Mouse (Mus musculus): Measurements from ENCODE around the gene Btg1-ps2. TPM values are rescaled to one million over a fixed set of nuclear protein-coding genes. Genes with fewer than 3 reads are reported as not detected.
"Not testable (repeated sequence)": the region's sequence is repeated elsewhere in the genome, so short reads cannot be mapped to it uniquely, and the experiment has no call there.

The Btg1-ps2 gene
- not detected in 2 replicates for polyA plus RNA-seq (2016; fragmentation: Nextera tagmentation; extraction: Ambion mirVana)

DNA sequence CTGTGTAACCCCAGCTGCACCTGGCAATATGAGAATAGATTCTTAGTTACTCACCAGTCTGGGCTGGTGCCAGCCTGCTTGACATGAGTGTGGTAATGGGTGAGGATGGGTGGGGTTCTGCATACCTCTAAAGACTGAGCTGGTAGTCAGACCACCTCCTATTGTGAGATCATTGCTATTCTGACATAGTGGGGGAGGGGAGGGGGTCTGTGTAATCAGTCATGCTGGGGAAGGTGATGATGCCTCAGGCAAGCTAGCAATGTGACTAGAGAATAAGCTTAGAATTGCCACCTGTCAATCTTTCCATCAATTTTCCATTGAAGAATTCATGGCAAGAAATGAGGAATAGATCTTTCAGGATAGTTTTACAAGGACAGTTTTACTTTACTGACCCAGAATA lies at the start of gene Btg1-ps2:
Gene Btg1-ps2 (minus strand): TSS at position 101 of the 400 bp plus-strand sequence.
- H3K4me2 ChIP-seq (replicated peaks); H3K4me3 ChIP-seq; H3K9me3 ChIP-seq; ATAC-seq (ENCODE audit: low FRiP score, low read depth); H3K4me1 ChIP-seq; H3K9ac ChIP-seq; H3K27ac ChIP-seq; H3K36me3 ChIP-seq; H3K27me3 ChIP-seq (replicated peaks): not testable (repeated sequence)

DNA sequence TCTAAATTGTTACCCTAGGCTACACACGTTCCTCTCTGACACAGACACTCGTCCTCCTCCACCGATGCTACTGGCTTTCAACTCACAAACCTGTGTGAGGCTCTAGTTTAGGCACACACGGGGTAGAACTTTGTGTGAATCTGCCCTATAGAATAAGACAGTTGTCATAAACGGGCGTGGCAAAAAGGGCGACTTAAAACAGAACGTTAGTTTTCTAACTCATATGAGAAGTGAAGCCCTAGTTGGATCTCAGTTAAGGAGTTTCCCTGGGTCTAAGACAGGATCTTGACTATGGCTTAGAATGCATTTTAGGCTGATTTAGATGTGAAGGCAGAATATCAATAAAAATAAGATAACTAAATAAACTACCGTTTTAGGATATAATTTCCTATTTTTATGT lies 42.1 kb upstream of the Btg1-ps2 start, which contains the start of gene Rhox11:
Gene Rhox11 (minus strand): TSS at position 101 of the 400 bp plus-strand sequence.
- no peak within 1 kb of the TSS for H3K4me3 ChIP-seq
- 86% methylated on average over 9 of the region's 9 CpGs for WGBS
- H3K4me2 ChIP-seq (replicated peaks): no peak within 1 kb of the TSS
- no peaks in the 10 kb centered on the region for H3K27me3 ChIP-seq (replicated peaks)
- H3K4me1 ChIP-seq: no peaks in the 10 kb centered on the region
- H3K27ac ChIP-seq: no peak within 1 kb of the TSS
- H3K36me3 ChIP-seq: no peaks in the 10 kb centered on the region
- H3K9ac ChIP-seq: no peak within 1 kb of the TSS
- H3K9me3 ChIP-seq: no peaks in the 10 kb centered on the region
- no peak for ATAC-seq (ENCODE audit: low FRiP score, low read depth)

DNA sequence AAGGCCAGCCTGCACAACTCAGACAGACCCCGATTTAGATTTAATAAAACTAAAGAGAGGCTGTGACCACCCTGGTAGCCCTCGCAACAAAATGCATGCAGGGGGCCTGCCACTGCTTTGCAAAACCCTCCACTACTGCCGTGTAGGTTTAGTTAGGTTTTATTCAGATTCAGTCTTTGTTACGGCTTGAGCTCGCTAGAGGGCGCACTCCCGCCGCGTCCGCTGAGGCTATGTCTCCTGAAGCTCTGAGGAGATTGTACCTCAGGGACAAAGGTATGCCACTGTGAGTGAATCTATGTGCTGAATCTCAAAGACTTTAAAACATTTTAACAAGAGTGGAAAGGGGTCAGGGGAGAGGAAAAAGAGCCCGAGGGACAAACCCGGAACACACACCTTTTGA lies 41.3 kb upstream of the Btg1-ps2 start:
- ATAC-seq (ENCODE audit: low FRiP score, low read depth): no peak
- no peaks in the 10 kb centered on the region for H3K4me1 ChIP-seq
- H3K4me2 ChIP-seq (replicated peaks): no peak overlapping the region
- H3K36me3 ChIP-seq: no peaks in the 10 kb centered on the region
- no peaks in the 10 kb centered on the region for H3K27me3 ChIP-seq (replicated peaks)
- no peak overlapping the region for H3K27ac ChIP-seq
- H3K9me3 ChIP-seq: no peaks in the 10 kb centered on the region
- H3K4me3 ChIP-seq: no peak overlapping the region
- no peak overlapping the region for H3K9ac ChIP-seq
- 19% methylated on average over 12 of the region's 12 CpGs for WGBS

DNA sequence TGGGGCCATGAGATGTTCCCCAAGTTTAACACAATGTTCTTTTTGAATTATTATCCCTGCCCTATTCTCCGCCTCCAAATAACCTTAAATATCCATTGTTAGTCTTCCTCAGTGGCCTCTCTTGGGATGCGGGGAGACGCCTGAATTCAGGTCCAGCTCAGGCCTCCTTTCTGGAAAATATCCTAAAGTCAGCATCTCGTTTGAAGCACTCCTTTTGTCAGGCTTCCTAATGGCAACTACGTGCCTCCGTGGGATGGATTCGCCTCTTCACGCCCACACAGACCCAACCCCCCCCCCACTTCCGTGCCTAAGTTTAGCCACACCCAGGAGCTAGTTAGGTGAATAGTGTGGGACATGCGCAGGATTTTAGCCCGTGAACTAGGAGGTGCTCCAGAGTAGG lies 23.3 kb upstream of the Btg1-ps2 start, which contains the start of gene Rhox10:
Gene Rhox10 (plus strand): TSS at position 301 of the 400 bp plus-strand sequence.
- H3K27me3 ChIP-seq (replicated peaks): no peaks in the 10 kb centered on the region
- no peaks in the 10 kb centered on the region for H3K4me1 ChIP-seq
- 84% methylated on average over 11 of the region's 11 CpGs for WGBS
- H3K27ac ChIP-seq: no peak within 1 kb of the TSS
- no peak within 1 kb of the TSS for H3K4me2 ChIP-seq (replicated peaks)
- no peaks in the 10 kb centered on the region for H3K9me3 ChIP-seq
- ATAC-seq (ENCODE audit: low FRiP score, low read depth): no peak
- no peak within 1 kb of the TSS for H3K4me3 ChIP-seq
- H3K9ac ChIP-seq: no peak within 1 kb of the TSS
- H3K36me3 ChIP-seq: no peaks in the 10 kb centered on the region

DNA sequence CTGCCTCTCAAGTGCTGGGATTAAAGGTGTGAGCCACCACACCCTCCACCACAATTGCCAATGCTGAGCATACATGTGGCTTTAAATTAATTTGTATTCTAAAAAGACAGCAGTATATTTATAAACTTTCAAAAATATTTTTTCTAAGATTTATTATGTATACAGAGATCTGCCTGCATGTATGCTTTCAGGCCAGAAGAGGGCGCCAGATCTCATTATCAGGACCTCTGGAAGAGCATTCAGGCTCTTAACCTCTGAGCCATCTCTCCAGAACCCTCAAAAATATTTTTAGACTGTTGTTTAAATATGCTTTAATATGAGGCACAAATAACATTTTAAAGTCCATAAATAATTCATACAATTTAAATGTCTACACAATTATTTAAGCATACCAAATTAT lies 18.6 kb upstream of the Btg1-ps2 start:
- Histone ChIP-seq H3K27me3 (replicated peaks) (no peaks in the 10 kb centered on the region), H3K36me3 (no peaks in the 10 kb centered on the region), H3K4me3 (no peak overlapping the region), H3K4me2 (replicated peaks) (no peak overlapping the region), H3K9me3 (no peaks in the 10 kb centered on the region), H3K27ac (no peak overlapping the region), H3K4me1 (no peaks in the 10 kb centered on the region), H3K9ac (no peak overlapping the region)
- ATAC-seq (ENCODE audit: low FRiP score, low read depth): no peak
- WGBS: 0% methylated on average over 1 of the region's 1 CpGs

DNA sequence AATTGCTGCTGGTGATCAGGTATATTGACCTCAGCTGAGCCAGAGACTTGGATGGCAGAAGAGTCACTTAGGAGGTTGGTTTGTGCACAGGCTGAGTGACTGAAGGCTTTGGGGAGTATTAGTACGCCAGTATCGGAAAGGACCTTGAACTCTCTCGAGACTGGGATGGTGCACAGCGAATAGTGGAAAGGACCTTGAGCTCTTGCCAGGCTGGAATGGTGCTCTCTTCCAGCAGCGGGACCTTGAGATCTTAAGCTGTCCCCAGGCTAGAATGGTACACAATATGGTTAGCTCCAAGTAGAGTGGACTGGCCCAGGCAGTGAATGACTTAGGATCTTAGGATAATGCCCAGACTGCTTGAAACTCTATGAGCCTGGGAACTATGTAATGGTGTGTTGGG lies 3.2 kb downstream of the Btg1-ps2 start:
- H3K4me1 ChIP-seq: no peaks in the 10 kb centered on the region
- H3K36me3 ChIP-seq: no peaks in the 10 kb centered on the region
- 92% methylated on average over 5 of the region's 5 CpGs for WGBS
- no peaks in the 10 kb centered on the region for H3K9me3 ChIP-seq
- no peak overlapping the region for H3K27ac ChIP-seq
- no peak overlapping the region for H3K4me3 ChIP-seq
- no peak overlapping the region for H3K4me2 ChIP-seq (replicated peaks)
- no peak overlapping the region for H3K9ac ChIP-seq
- ATAC-seq (ENCODE audit: low FRiP score, low read depth): no peak
- no peaks in the 10 kb centered on the region for H3K27me3 ChIP-seq (replicated peaks)

DNA sequence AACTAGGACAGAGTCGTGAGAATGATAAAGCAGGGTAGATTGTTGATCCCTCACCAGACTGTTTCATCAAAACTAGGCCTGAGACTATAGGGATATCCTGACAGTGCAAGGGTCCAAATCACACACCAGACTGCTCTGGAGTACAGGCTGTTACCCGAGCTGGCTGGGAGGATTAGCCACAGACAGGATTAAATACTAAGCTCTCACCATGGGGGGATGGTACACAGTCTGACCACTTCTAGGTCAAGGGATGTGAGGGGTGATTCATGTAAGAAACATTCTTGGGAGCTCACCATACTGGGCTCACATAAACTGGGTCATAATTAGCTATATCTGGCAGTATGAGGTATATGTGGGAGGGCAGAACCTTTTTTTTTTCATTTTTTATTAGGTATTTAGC lies 9.1 kb downstream of the Btg1-ps2 start:
- Histone ChIP-seq H3K27me3 (replicated peaks) (no peaks in the 10 kb centered on the region), H3K4me3 (no peak overlapping the region), H3K4me2 (replicated peaks) (no peak overlapping the region), H3K9ac (no peak overlapping the region), H3K36me3 (no peaks in the 10 kb centered on the region), H3K4me1 (no peaks in the 10 kb centered on the region), H3K27ac (no peak overlapping the region), H3K9me3 (no peaks in the 10 kb centered on the region)
- 67% methylated on average over 2 of the region's 2 CpGs for WGBS
- no peak for ATAC-seq (ENCODE audit: low FRiP score, low read depth)

DNA sequence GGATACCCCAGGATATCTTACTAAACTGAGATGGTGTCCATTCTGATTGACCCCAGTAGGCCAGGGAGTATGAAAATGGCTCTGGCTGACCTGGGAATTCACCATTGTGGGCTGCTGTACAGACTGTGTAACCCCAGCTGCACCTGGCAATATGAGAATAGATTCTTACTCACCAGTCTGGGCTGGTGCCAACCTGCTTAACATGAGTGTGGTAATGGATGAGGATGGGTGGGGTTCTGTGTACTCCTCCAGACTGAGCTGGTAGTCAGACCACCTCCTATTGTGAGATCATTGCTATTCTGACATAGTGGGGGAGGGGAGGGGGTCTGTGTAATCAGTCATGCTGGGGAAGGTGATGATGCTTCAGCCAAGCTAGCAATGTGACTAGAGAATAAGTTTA lies 24.3 kb downstream of the Btg1-ps2 start, which contains the start of gene Btg1-ps1:
Gene Btg1-ps1 (minus strand): TSS at position 219 of the 400 bp plus-strand sequence.
- not testable (repeated sequence) for ATAC-seq (ENCODE audit: low FRiP score, low read depth); H3K9ac ChIP-seq; H3K4me3 ChIP-seq; H3K4me1 ChIP-seq; H3K9me3 ChIP-seq; H3K4me2 ChIP-seq (replicated peaks); H3K27me3 ChIP-seq (replicated peaks); H3K36me3 ChIP-seq; H3K27ac ChIP-seq

DNA sequence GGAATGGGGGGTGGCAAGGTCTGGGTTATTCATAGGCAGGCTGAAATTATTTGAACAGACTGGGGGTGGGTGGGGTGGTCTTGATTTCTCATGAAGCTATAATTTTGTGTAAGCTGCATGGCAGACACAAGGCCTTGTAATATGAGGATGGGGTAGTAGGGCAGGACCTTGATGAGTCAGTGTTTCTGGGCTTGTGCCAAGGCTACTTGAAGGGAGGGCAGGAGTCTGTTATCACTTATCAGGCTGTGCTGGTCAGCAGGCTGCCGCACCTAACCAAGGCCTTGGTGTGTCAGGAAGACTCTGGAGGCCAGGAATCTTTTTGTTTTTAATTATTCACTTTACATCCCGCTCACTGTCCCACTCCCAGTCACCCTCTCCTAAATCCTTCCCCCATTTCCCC lies 34.2 kb downstream of the Btg1-ps2 start:
- H3K4me3 ChIP-seq: no peak overlapping the region
- WGBS: 76% methylated on average over 2 of the region's 2 CpGs
- no peaks in the 10 kb centered on the region for H3K36me3 ChIP-seq
- ATAC-seq (ENCODE audit: low FRiP score, low read depth): no peak
- no peaks in the 10 kb centered on the region for H3K27me3 ChIP-seq (replicated peaks)
- H3K4me1 ChIP-seq: no peaks in the 10 kb centered on the region
- no peak overlapping the region for H3K4me2 ChIP-seq (replicated peaks)
- H3K27ac ChIP-seq: no peak overlapping the region
- H3K9me3 ChIP-seq: no peaks in the 10 kb centered on the region
- H3K9ac ChIP-seq: no peak overlapping the region

Other genes with a start within 250 kb of the Btg1-ps2 start
- gene Rhox5, start 238.3 kb downstream of the Btg1-ps2 start, polyA plus RNA-seq (2016; fragmentation: Nextera tagmentation; extraction: Ambion mirVana): 0.84 and 1.1 TPM in 2 replicates
- not detected in 2 replicates for gene Rhox6, start 216.2 kb downstream of the Btg1-ps2 start, polyA plus RNA-seq (2016; fragmentation: Nextera tagmentation; extraction: Ambion mirVana)
- not detected in 2 replicates for gene Rhox7a, start 211.4 kb downstream of the Btg1-ps2 start, polyA plus RNA-seq (2016; fragmentation: Nextera tagmentation; extraction: Ambion mirVana)
- not detected in 2 replicates for gene Rhox8, start 164.2 kb downstream of the Btg1-ps2 start, polyA plus RNA-seq (2016; fragmentation: Nextera tagmentation; extraction: Ambion mirVana)
- gene Rhox7b, start 145.9 kb downstream of the Btg1-ps2 start, polyA plus RNA-seq (2016; fragmentation: Nextera tagmentation; extraction: Ambion mirVana): not detected in 2 replicates
- not detected in 2 replicates for gene Rhox9, start 141.3 kb downstream of the Btg1-ps2 start, polyA plus RNA-seq (2016; fragmentation: Nextera tagmentation; extraction: Ambion mirVana)
- gene Btg1-ps1, start 24.3 kb downstream of the Btg1-ps2 start, polyA plus RNA-seq (2016; fragmentation: Nextera tagmentation; extraction: Ambion mirVana): not detected in 2 replicates
- not detected in 2 replicates for gene Rhox10, start 23.4 kb upstream of the Btg1-ps2 start, polyA plus RNA-seq (2016; fragmentation: Nextera tagmentation; extraction: Ambion mirVana)
- gene Rhox11, start 42.0 kb upstream of the Btg1-ps2 start, polyA plus RNA-seq (2016; fragmentation: Nextera tagmentation; extraction: Ambion mirVana): not detected in 2 replicates
- not detected in 2 replicates for gene Rhox12, start 67.8 kb upstream of the Btg1-ps2 start, polyA plus RNA-seq (2016; fragmentation: Nextera tagmentation; extraction: Ambion mirVana)
- gene Rhox13, start 78.1 kb upstream of the Btg1-ps2 start, polyA plus RNA-seq (2016; fragmentation: Nextera tagmentation; extraction: Ambion mirVana): not detected in 2 replicates
- 7.1 and 7.3 TPM in 2 replicates for gene Zbtb33, start 146.7 kb upstream of the Btg1-ps2 start, polyA plus RNA-seq (2016; fragmentation: Nextera tagmentation; extraction: Ambion mirVana)
- 28.0 and 32.0 TPM in 2 replicates for gene Tmem255a, start 209.3 kb upstream of the Btg1-ps2 start, polyA plus RNA-seq (2016; fragmentation: Nextera tagmentation; extraction: Ambion mirVana)